Mouse (Mus musculus) megakaryocyte progenitor cell, adult 5-6 weeks (primary cell): ENCODE measurements at regions not wholly inside any gene's neighbourhood (a gene's known extent, or its start where the extent isn't known, plus 50 kb on each side); places are given as distances from the start of the nearest gene placed in this dataset.

Experiments
- ATAC-seq: replicated peaks from 2 replicates; pipeline ENCODE4 v1.8.0; 2016; ENCODE audit warnings: mild to moderate bottlenecking, moderate TSS enrichment, inconsistent platforms; ENCODE audit not compliant: poor library complexity

- no peak for ATAC-seq
Measured at GRCm38 (mm10) chr15:60632789-60633456, 220.7 kb downstream of the Fam84b start.

GRCm38 (mm10) chr15:60630756-60631402, 222.7 kb downstream of the Fam84b start:
- no peak for ATAC-seq

GRCm38 (mm10) chr15:60618801-60619200, 234.8 kb downstream of the Fam84b start:
- ATAC-seq: no peak

- ATAC-seq: no peak
Measured at GRCm38 (mm10) chr15:60617371-60617770, 236.2 kb downstream of the Fam84b start.

GRCm38 (mm10) chr15:60601885-60602284, 251.7 kb downstream of the Fam84b start:
- ATAC-seq: no peak

GRCm38 (mm10) chr15:60577084-60577483, 276.5 kb downstream of the Fam84b start:
- ATAC-seq: no peak

- no peak for ATAC-seq
Measured at GRCm38 (mm10) chr15:60566267-60566666, 287.3 kb downstream of the Fam84b start.

- ATAC-seq: no peak
Measured at GRCm38 (mm10) chr15:60565017-60565416, 288.6 kb downstream of the Fam84b start.

- no peak for ATAC-seq
Measured at GRCm38 (mm10) chr15:60560641-60561040, 292.9 kb downstream of the Fam84b start.

- no peak for ATAC-seq
Measured at GRCm38 (mm10) chr15:60555691-60556090, 297.9 kb downstream of the Fam84b start.

- ATAC-seq: no peak
Measured at GRCm38 (mm10) chr15:60554587-60554986, 299.0 kb downstream of the Fam84b start.

GRCm38 (mm10) chr15:60548045-60548444, 305.5 kb downstream of the Fam84b start:
- no peak for ATAC-seq

- ATAC-seq: no peak
Measured at GRCm38 (mm10) chr15:60537191-60537590, 316.4 kb downstream of the Fam84b start.

- ATAC-seq: no peak
Measured at GRCm38 (mm10) chr15:60534701-60535100, 318.9 kb downstream of the Fam84b start.

GRCm38 (mm10) chr15:60516810-60517209, 336.8 kb downstream of the Fam84b start:
- ATAC-seq: no peak

GRCm38 (mm10) chr15:60476755-60477310, 376.7 kb downstream of the Fam84b start:
- ATAC-seq: no peak

- no peak for ATAC-seq
Measured at GRCm38 (mm10) chr15:60475086-60475485, 378.5 kb downstream of the Fam84b start.

GRCm38 (mm10) chr15:60431916-60432315, 415.5 kb upstream of the 4933412E24Rik start:
- no peak for ATAC-seq

- no peak for ATAC-seq
Measured at GRCm38 (mm10) chr15:60419081-60419480, 402.7 kb upstream of the 4933412E24Rik start.

GRCm38 (mm10) chr15:60392267-60392666, 375.9 kb upstream of the 4933412E24Rik start:
- no peak for ATAC-seq

- no peak for ATAC-seq
Measured at GRCm38 (mm10) chr15:60390336-60390735, 373.9 kb upstream of the 4933412E24Rik start.

- no peak for ATAC-seq
Measured at GRCm38 (mm10) chr15:60387962-60388361, 371.5 kb upstream of the 4933412E24Rik start.
